Mouse (Mus musculus) C2C12 (cell line): Measurements from ENCODE around the gene Tmem203. TPM values are rescaled to one million over a fixed set of nuclear protein-coding genes. Genes with fewer than 3 reads are reported as not detected.
A peak's percentile ranks its signal among the peaks of the same experiment; 100 is the strongest.

Source experiments
- H3K27me3 ChIP-seq: one replicate; pipeline ENCODE4 v1.6.1; 2011; ENCODE audit not compliant: control insufficient read depth, insufficient read depth, insufficient read length
- H3K36me3 ChIP-seq: one replicate; pipeline ENCODE4 v1.6.1; 2011; ENCODE audit not compliant: control insufficient read depth, insufficient read depth
- H3K4me3 ChIP-seq: one replicate; pipeline ENCODE4 v1.5.1; 2011; ENCODE audit warnings: mild to moderate bottlenecking, control low read depth; ENCODE audit not compliant: poor library complexity, insufficient read depth, severe bottlenecking
- H3K79me2 ChIP-seq: one replicate; pipeline ENCODE4 v1.6.1; 2011; ENCODE audit not compliant: control insufficient read depth, insufficient read depth
- H3K79me3 ChIP-seq: one replicate; pipeline ENCODE4 v1.6.1; 2011; ENCODE audit warnings: low read depth, control low read depth
- H3ac ChIP-seq: one replicate; pipeline ENCODE3; 2011; ENCODE audit warnings: low read depth; ENCODE audit not compliant: control insufficient read depth, insufficient read length
- CEBPB ChIP-seq: IDR thresholded peaks from one replicate; pipeline ENCODE4 v1.6.1; 2011; ENCODE audit warnings: low read depth, mild to moderate bottlenecking, control low read depth, moderate library complexity
- CTCF ChIP-seq: IDR thresholded peaks from one replicate; pipeline ENCODE4 v1.5.1; 2011; ENCODE audit not compliant: control insufficient read depth, insufficient read depth, insufficient read length
- FOSL1 ChIP-seq: IDR thresholded peaks from one replicate; pipeline ENCODE4 v1.8.0; 2011; ENCODE audit warnings: mild to moderate bottlenecking, low read length; ENCODE audit not compliant: poor library complexity, insufficient read depth, severe bottlenecking
- MAX ChIP-seq: IDR thresholded peaks from one replicate; pipeline ENCODE4 v1.6.1; 2011; ENCODE audit warnings: mild to moderate bottlenecking, control low read depth
- MYOD1 ChIP-seq: IDR thresholded peaks from one replicate; pipeline ENCODE4 v1.6.1; 2011; ENCODE audit warnings: low read depth; ENCODE audit not compliant: control insufficient read depth, insufficient read length
- MYOG ChIP-seq: IDR thresholded peaks from one replicate; pipeline ENCODE4 v1.6.1; 2011; ENCODE audit not compliant: control insufficient read depth, insufficient read length; ENCODE audit errors: extremely low read depth
- USF1 ChIP-seq: IDR thresholded peaks from one replicate; pipeline ENCODE4 v1.6.1; 2011; ENCODE audit warnings: low read depth, mild to moderate bottlenecking, control low read depth, moderate library complexity
- polyA plus RNA-seq: library from polyadenylated mRNA; unstranded; fragments of >200 nt; fragmentation: generic; extraction: Trizol; gene quantifications from one replicate; pipeline ENCODE4 v1.2.1, GENCODE M21; 2012; ENCODE audit warnings: missing spikeins

Tmem203 gene
- polyA plus RNA-seq, 1 experiment, result 28.5 TPM

DNA sequence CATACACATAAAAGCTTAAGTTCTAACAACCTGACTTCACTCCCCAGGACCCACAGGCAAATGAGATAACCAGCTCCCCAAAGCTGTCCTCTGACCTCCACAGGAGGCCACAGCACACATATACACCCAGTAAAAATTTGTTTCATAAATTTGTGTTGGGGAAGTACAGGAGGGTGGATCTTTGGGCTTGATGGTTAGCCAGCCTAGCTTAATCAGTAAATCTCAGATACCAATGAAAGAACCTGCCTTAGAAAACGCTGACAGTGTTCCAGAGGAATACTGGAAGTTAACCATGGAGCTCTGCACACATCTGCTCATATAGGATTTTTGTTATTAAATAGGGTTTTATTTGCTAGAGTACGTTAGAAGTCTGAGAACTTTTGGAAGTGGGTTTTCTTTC, 37.6 kb upstream of the Tmem203 start:
- Histone ChIP-seq H3K27me3 (no peaks in the 10 kb centered on the region), H3K79me3 (peaks cover 1% of the 10 kb centered on the region), H3K4me3 (no peak overlapping the region), H3K79me2 (peaks cover 1% of the 10 kb centered on the region), H3K36me3 (peaks cover 11% of the 10 kb centered on the region), H3ac (no peak overlapping the region)
- TF ChIP-seq FOSL1, result no peak
- no peak for TF ChIP-seq USF1
- no peak for TF ChIP-seq MAX
- no peak for TF ChIP-seq MYOG
- TF ChIP-seq MYOD1, result no peak
- TF ChIP-seq CTCF, result no peak
- TF ChIP-seq CEBPB, result no peak

DNA sequence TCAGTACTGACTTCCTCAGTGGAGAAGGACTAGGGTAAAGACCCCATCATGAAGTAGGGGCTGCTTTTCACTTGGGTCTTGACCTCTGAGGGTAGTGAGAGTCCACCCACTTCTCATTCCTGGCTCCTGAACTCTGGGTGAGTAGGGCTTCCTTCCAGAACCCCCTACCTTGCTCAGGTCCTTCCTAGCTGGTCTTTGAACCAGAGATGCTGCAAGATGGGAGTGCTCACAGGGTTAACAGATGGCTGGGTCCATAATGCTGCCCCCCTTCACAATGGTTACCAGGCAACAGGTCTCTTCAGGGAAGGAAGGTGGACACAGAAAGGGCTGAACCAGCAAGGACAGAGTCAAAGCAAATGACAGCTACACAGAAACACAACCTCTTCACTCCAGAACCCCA, 36.8 kb upstream of the Tmem203 start, which contains the start of gene Fam166a:
TSS of gene Fam166a (plus strand) at position 301 of the 400 bp plus-strand sequence.
- no peaks in the 10 kb centered on the region for H3K27me3 ChIP-seq
- peaks cover 4% of the 10 kb centered on the region for H3K79me3 ChIP-seq
- H3K36me3 ChIP-seq, result peaks cover 19% of the 10 kb centered on the region
- H3K79me2 ChIP-seq, result peaks cover 9% of the 10 kb centered on the region
- H3K4me3 ChIP-seq, result no peak within 1 kb of the TSS
- no peak within 1 kb of the TSS for H3ac ChIP-seq
- TF ChIP-seq MAX (no peak), CEBPB (no peak), USF1 (no peak), FOSL1 (no peak), CTCF (no peak), MYOD1 (no peak), MYOG (no peak)

DNA sequence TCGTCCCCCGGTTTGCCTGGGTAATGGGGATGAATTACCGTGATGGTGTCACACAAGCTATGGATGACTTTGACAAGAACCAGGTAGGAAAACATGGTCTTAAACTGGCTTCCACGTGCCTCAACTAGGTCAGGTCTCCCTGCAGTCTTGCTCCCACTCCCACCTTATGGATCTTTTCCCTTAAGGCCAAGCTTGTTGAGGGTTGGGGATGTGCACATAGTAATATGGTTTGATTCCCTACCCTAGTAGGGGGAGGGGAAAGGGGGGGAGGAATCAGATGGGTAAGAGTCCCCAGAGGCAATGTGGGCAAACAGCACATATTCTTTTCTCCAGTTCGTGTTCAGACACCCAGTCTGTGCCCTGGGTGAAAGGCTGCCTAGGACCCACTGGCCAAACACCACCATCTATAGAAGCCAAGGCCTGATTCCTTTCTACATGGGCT, 33.9 kb upstream of the Tmem203 start:
- no peak overlapping the region for H3K4me3 ChIP-seq
- H3K36me3 ChIP-seq, result peaks cover 24% of the 10 kb centered on the region

DNA sequence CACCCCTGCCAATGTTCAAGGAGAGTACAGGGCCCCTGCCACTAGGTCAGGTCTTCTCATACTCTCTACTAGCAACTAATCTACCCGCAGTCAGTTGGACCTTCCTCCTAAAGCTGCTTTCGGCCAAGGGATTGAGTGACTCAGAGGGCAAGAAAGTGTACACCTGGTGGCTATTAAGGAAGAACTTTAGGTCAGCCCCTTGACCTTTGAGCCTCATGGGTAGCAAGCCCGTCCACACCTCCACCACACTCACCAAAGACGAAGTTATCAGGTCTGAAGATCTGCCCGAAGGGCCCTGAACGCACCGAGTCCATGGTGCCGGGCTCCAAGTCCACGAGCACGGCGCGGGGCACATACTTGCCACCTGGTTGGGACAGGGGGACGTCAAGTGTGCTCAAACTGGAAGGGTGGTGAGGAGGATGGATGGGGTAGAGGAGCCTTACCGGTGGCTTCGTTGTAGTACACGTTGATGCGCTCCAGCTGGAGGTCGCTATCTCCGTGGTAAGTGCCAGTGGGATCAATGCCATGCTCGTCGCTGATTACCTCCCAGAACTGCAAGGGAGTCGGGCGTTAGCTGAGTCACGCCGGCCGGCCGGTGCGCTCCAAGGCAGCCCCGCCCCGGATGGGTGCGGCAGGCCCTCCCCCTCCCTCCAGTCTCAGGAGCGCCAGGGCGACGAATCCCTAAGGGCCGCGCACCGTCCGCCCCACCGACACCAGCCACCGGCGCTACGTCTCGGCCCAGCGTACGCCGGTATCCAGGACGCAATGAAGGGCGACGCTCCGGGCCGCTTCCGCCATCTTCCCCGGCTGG, 31.4 kb upstream of the Tmem203 start:
- H3K27me3 ChIP-seq, result no peaks in the 10 kb centered on the region
- H3K4me3 ChIP-seq, result peak overlapping the region; percentile 99
- peak; percentile 51 for TF ChIP-seq MAX
- TF ChIP-seq CTCF, result no peak
- TF ChIP-seq USF1, result no peak
- H3ac ChIP-seq, result peak overlapping the region; percentile 89
- H3K79me3 ChIP-seq, result peaks cover 9% of the 10 kb centered on the region
- peaks cover 19% of the 10 kb centered on the region for H3K79me2 ChIP-seq
- H3K36me3 ChIP-seq, result peaks cover 24% of the 10 kb centered on the region

More for the DNA sequence above, 33.9 kb upstream of the Tmem203 start:
- H3ac ChIP-seq, result no peak overlapping the region
- peaks cover 19% of the 10 kb centered on the region for H3K79me2 ChIP-seq
- peaks cover 9% of the 10 kb centered on the region for H3K79me3 ChIP-seq
- no peaks in the 10 kb centered on the region for H3K27me3 ChIP-seq
- TF ChIP-seq USF1, result no peak
- TF ChIP-seq MAX, result no peak
- no peak for TF ChIP-seq CTCF
- TF ChIP-seq MYOG, result no peak
- TF ChIP-seq FOSL1, result no peak
- TF ChIP-seq CEBPB, result no peak
- TF ChIP-seq MYOD1, result no peak

DNA sequence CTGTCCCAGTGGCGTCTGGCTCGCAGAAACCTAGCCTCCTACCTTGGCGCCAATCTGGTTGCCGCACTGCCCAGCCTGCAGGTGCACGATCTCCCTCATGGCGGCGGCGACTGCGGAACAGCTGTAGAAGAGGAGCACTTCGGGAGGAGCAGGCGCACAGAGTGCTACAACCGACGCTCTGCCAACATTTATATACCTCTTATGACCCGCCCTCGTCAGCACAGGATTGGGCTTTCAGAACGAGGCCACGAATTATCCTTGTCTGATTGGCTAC, 30.8 kb upstream of the Tmem203 start, which contains the start of gene Tubb4b:
TSS of gene Tubb4b (minus strand) at position 211 of the 274 bp plus-strand sequence.
- peaks cover 19% of the 10 kb centered on the region for H3K79me2 ChIP-seq
- peak within 1 kb of the TSS; percentile 89 for H3ac ChIP-seq
- H3K79me3 ChIP-seq, result peaks cover 9% of the 10 kb centered on the region
- H3K27me3 ChIP-seq, result no peaks in the 10 kb centered on the region
- TF ChIP-seq FOSL1 (no peak), MAX (no peak), USF1 (no peak), CEBPB (no peak), MYOG (no peak), MYOD1 (no peak), CTCF (no peak)
- peaks cover 24% of the 10 kb centered on the region for H3K36me3 ChIP-seq
- H3K4me3 ChIP-seq, result peak within 1 kb of the TSS; percentile 99

DNA sequence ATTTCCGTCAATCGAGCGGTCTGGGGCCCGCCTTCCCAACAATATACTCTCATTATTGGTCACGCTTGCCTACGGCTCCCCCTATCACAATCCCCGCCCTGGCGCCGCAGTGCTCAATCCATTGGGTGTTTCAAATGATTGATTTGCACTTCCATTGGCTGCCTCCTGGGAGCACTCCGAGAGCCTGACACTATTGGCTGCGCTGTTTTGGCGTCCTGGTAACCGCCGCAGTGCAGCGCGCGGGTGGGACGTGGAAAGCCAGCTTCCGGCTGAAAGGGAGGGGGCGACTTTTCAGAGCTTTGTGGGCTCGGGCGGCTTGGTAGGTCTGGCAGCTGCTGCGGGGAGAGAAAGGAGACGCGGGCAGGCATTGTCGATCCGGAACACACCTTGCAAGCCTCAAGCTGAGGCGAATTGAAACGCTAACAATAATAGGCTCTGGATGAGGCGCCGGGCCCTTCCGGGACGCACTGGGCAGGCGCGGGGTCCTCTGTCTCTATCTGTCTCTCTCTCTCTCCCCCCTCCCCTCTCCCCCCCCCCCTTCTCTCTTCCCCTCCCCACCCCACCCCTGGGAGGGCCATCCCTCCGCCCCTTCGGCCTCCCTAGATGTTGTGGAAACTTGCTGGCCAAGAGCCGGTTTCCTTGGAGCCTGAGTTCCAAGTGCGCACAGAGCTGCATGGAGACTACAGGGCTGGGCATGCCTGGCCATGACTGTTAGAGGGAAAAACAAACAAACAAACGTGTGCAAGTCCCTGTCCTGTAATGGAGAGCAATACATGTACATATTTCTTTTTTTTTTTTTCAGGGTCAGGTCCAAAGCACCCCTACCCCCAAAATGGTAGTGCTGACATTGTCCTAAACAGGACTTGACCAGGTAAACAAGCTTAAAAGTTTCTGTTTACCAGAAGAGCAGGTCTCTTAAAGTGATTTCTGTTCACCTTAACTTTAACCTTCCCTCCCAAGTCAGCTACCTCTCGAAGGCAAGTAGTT, 30.2 kb upstream of the Tmem203 start:
- TF ChIP-seq CTCF (no peak), USF1 (no peak), MYOG (no peak), MYOD1 (no peak), MAX (no peak), FOSL1 (no peak), CEBPB (no peak)
- Histone ChIP-seq H3K27me3 (peaks cover 2% of the 10 kb centered on the region), H3ac (peak overlapping the region; percentile 84), H3K79me3 (peaks cover 9% of the 10 kb centered on the region), H3K36me3 (peaks cover 24% of the 10 kb centered on the region), H3K4me3 (peak overlapping the region; percentile 99), H3K79me2 (peaks cover 19% of the 10 kb centered on the region)
